Mouse (Mus musculus) monocyte, adult 5-6 weeks (primary cell): ENCODE data around the gene Gm21425. TPM values are rescaled to one million over a fixed set of nuclear protein-coding genes. Genes with fewer than 3 reads are reported as not detected.
"Not testable (repeated sequence)": the region's sequence is repeated elsewhere in the genome, so short reads cannot be mapped to it uniquely, and the experiment has no call there.

ENCODE experiments used
- ATAC-seq: fragments of 153-309, 156-312 bp; replicated peaks from 2 replicates; pipeline ENCODE4 v1.8.0; 2017; ENCODE audit warnings: mild to moderate bottlenecking; ENCODE audit not compliant: low TSS enrichment, insufficient number of reproducible peaks, severe bottlenecking, poor library complexity, low FRiP score
- total RNA-seq: library from RNA; stranded (forward); fragments of 200-1000, 200-491, 200-594 nt; gene quantifications from 3 replicates; pipeline ENCODE4 v1.2.3, GENCODE M21; 2017

Gm21425 gene
- not detected in 3 replicates for total RNA-seq

GRCm38 (mm10) chrY:13161668-13162067 is at the start of gene Gm21425:
Gene Gm21425 (plus strand): TSS chrY:13161968.
- ATAC-seq: not testable (repeated sequence)

DNA sequence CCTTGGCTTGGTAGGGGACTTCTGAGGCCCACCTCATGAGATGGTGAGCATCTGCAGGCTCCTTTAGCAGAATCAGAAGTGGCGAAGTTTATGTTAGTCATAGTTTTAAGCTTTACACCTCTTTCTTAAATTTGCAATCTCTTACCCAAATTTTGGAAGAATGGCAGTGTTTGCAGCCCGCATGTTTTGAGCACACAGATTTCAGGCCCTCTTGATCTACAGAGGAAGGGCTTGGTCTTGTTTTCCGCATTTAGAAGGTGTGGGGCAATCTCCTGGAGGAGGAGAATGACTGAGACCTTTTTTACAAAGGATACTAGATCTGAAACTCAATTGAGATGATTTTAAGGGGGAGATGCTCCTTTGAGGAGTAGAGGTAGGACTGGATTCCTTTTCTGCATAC is 28.4 kb upstream of the Gm21425 start, which contains the start of gene Gm21891:
Gene Gm21891 (minus strand): TSS at position 101 of the 400 bp plus-strand sequence.
- not testable (repeated sequence) for ATAC-seq

Other genes with a start within 250 kb of the Gm21425 start
- gene Gm20807, start 119.1 kb upstream of the Gm21425 start, total RNA-seq: not detected in 3 replicates
- not detected in 3 replicates for gene Gm21891, start 28.5 kb upstream of the Gm21425 start, total RNA-seq
- not detected in 3 replicates for gene Gm21828, start 62.0 kb downstream of the Gm21425 start, total RNA-seq
- gene Gm21440, start 90.4 kb downstream of the Gm21425 start, total RNA-seq: not detected in 3 replicates
- not detected in 3 replicates for gene Gm21454, start 90.5 kb downstream of the Gm21425 start, total RNA-seq
- not detected in 3 replicates for gene Gm21725, start 187.1 kb downstream of the Gm21425 start, total RNA-seq